In the genomic region with DNA sequence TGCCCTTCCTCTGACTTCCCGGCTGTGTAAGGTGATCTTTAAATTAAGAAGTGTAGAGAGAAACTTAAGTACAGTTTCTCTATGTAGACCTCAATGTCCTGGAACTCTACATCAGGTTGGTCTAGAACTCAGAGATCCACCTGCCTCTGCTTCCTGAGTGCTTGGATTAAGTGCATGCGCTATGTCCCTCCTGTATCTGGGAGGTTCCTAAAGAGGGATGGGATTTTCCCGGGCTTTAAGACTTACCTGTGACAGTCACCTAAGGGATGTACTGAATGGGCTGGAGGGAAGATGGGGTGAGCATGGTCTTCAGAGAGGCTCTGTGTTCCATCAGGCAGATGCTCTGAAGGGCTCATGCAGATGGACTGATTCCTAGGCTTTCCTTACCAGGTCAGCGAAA, we compare ENCODE assay signal across 8 mouse cellular contexts. TPM values are rescaled to one million over a fixed set of nuclear protein-coding genes. Genes with fewer than 3 reads are reported as not detected.
DNase-seq lines count a peak whose midpoint lies in the region; ATAC-seq and TF ChIP-seq lines count a peak whose summit lies in the region.

No protein-coding gene starts in this region.

- no peaks in the 10 kb centered on the region for H3K9me3 ChIP-seq in embryonic facial prominence, embryonic 10.5 days
- H3K9me3 ChIP-seq in intestine, embryonic 14.5 days (ENCODE audit: control insufficient read depth, low read length): no peaks in the 10 kb centered on the region
- no peaks in the 10 kb centered on the region for H3K9me3 ChIP-seq in neural tube, embryonic 12.5 days

- peaks cover 13% of the 10 kb centered on the region for H3K27me3 ChIP-seq in embryonic facial prominence, embryonic 10.5 days (replicated peaks; ENCODE audit: low read depth, poor library complexity, severe bottlenecking)
- 0 out of 2 replicates have a peak, but pooled peaks cover 3% of the 10 kb centered on the region for H3K27me3 ChIP-seq in intestine, embryonic 14.5 days (replicated peaks; ENCODE audit: control insufficient read depth, insufficient read depth, low read length)
- H3K27me3 ChIP-seq in neural tube, embryonic 12.5 days (replicated peaks): peaks cover 7% of the 10 kb centered on the region; the same call in 1 of the 2 replicates

- no peak for TF ChIP-seq CTCF in layer of hippocampus, adult 2 months (conservative IDR thresholded peaks at IDR 0.05)

- H3K4me2 ChIP-seq in intestine, embryonic 14.5 days (ENCODE audit: low read length): peak overlapping the region; percentile 90
- peak overlapping the region; percentile 85 for H3K4me2 ChIP-seq in neural tube, embryonic 12.5 days (replicated peaks)

- no peak for ATAC-seq in intestine, embryonic 14.5 days (replicated peaks; ENCODE audit: low FRiP score, low TSS enrichment, low read depth)
- ATAC-seq in neural tube, embryonic 12.5 days (ENCODE audit: low FRiP score, low read depth): no peak

- 43% methylated on average over 4 of the region's 4 CpGs for WGBS in embryonic facial prominence, embryonic 10.5 days
- 37% methylated on average over 4 of the region's 4 CpGs for WGBS in intestine, embryonic 14.5 days
- WGBS in neural tube, embryonic 12.5 days: 44% methylated on average over 4 of the region's 4 CpGs

- no peak for DNase-seq in layer of hippocampus, adult 2 months (ENCODE audit: low spot score in 2 of 2)
- DNase-seq in layer of hippocampus, adult 9-10 months (ENCODE audit: low spot score): no peak
- DNase-seq in embryonic facial prominence, embryonic 10.5 days (ENCODE audit: low spot score): no peak
- DNase-seq in intestine, embryonic 14.5 days (ENCODE audit: low spot score): no peak
- no peak for DNase-seq in thymus, postnatal 10 days (ENCODE audit: low spot score in 2 of 2)
- DNase-seq in cerebellum, postnatal 14 days: no peak
- no peak for DNase-seq in urinary bladder, postnatal 36 days (ENCODE audit: low spot score in 2 of 2)

- H3K4me3 ChIP-seq in layer of hippocampus, adult 2 months: peak overlapping the region; percentile 97
- H3K4me3 ChIP-seq in embryonic facial prominence, embryonic 10.5 days: peak overlapping the region; percentile 79
- peak overlapping the region; percentile 75 for H3K4me3 ChIP-seq in intestine, embryonic 14.5 days (ENCODE audit: low read depth, low read length)
- H3K4me3 ChIP-seq in neural tube, embryonic 12.5 days: peak overlapping the region; percentile 88

- peaks cover 26% of the 10 kb centered on the region for H3K4me1 ChIP-seq in embryonic facial prominence, embryonic 10.5 days
- H3K4me1 ChIP-seq in intestine, embryonic 14.5 days (replicated peaks; ENCODE audit: control insufficient read depth, insufficient read depth, low read length): peaks cover 7% of the 10 kb centered on the region; the same call in 1 of the 2 replicates
- H3K4me1 ChIP-seq in neural tube, embryonic 12.5 days: peaks cover 15% of the 10 kb centered on the region

- peaks cover 51% of the 10 kb centered on the region for H3K36me3 ChIP-seq in embryonic facial prominence, embryonic 10.5 days (replicated peaks)
- peaks cover 42% of the 10 kb centered on the region for H3K36me3 ChIP-seq in intestine, embryonic 14.5 days (ENCODE audit: control insufficient read depth, insufficient read depth, low read length)
- peaks cover 38% of the 10 kb centered on the region for H3K36me3 ChIP-seq in neural tube, embryonic 12.5 days

- H3K27ac ChIP-seq in layer of hippocampus, adult 2 months: peak overlapping the region; percentile 98
- peak overlapping the region; percentile 94 for H3K27ac ChIP-seq in embryonic facial prominence, embryonic 10.5 days (replicated peaks)
- H3K27ac ChIP-seq in intestine, embryonic 14.5 days (ENCODE audit: low read depth): peak overlapping the region; percentile 85; the same call in 1 of the 2 replicates
- H3K27ac ChIP-seq in neural tube, embryonic 12.5 days: no peak overlapping the region

- peak overlapping the region; percentile 97 for H3K9ac ChIP-seq in intestine, embryonic 14.5 days (ENCODE audit: low read length)
- H3K9ac ChIP-seq in neural tube, embryonic 12.5 days: peak overlapping the region; percentile 97

RNA-seq across cellular contexts. Expression of a gene that starts 1.0 kb away (rescaled TPM):
- total RNA-seq in layer of hippocampus, adult 2 months (2021): 100 to 1,000 TPM; 458 to 462 TPM
- 386 and 403 TPM in 2 replicates for polyA plus RNA-seq in embryonic facial prominence, embryonic 10.5 days (2016; fragmentation: Nextera tagmentation; extraction: Ambion mirVana)
- polyA plus RNA-seq in intestine, embryonic 14.5 days (2014; fragmentation: Nextera tagmentation; extraction: Ambion mirVana): 293 and 321 TPM in 2 replicates
- 311 and 322 TPM in 2 replicates for polyA plus RNA-seq in neural tube, embryonic 12.5 days (2016; fragmentation: Nextera tagmentation; extraction: Ambion mirVana)

RNA-seq across cellular contexts. Expression of a gene that starts 4.2 kb away (rescaled TPM):
- total RNA-seq in layer of hippocampus, adult 2 months (2021): 1 to 10 TPM; 2.6 to 2.7 TPM
- polyA plus RNA-seq in embryonic facial prominence, embryonic 10.5 days (2016; fragmentation: Nextera tagmentation; extraction: Ambion mirVana): 4.1 and 4.2 TPM in 2 replicates
- 14.5 and 24.3 TPM in 2 replicates for polyA plus RNA-seq in intestine, embryonic 14.5 days (2014; fragmentation: Nextera tagmentation; extraction: Ambion mirVana)
- polyA plus RNA-seq in neural tube, embryonic 12.5 days (2016; fragmentation: Nextera tagmentation; extraction: Ambion mirVana): 2.7 and 3.1 TPM in 2 replicates

RNA-seq across cellular contexts. Expression of a gene that starts 10.9 kb away (rescaled TPM):
- not detected for total RNA-seq in layer of hippocampus, adult 2 months (2021)
- polyA plus RNA-seq in embryonic facial prominence, embryonic 10.5 days (2016; fragmentation: Nextera tagmentation; extraction: Ambion mirVana): not detected in 2 replicates
- polyA plus RNA-seq in intestine, embryonic 14.5 days (2014; fragmentation: Nextera tagmentation; extraction: Ambion mirVana): 0.52 TPM in 1 of 2 replicates, not detected in the other
- not detected in 2 replicates for polyA plus RNA-seq in neural tube, embryonic 12.5 days (2016; fragmentation: Nextera tagmentation; extraction: Ambion mirVana)

RNA-seq across cellular contexts. Expression of a gene that starts 11.0 kb away (rescaled TPM):
- under 1 TPM; 0.25 to 0.26 TPM for total RNA-seq in layer of hippocampus, adult 2 months (2021)
- 0.15 and 0.19 TPM in 2 replicates for polyA plus RNA-seq in embryonic facial prominence, embryonic 10.5 days (2016; fragmentation: Nextera tagmentation; extraction: Ambion mirVana)
- 0.28 TPM in 1 of 2 replicates, not detected in the other for polyA plus RNA-seq in intestine, embryonic 14.5 days (2014; fragmentation: Nextera tagmentation; extraction: Ambion mirVana)
- polyA plus RNA-seq in neural tube, embryonic 12.5 days (2016; fragmentation: Nextera tagmentation; extraction: Ambion mirVana): 0.34 and 0.51 TPM in 2 replicates

RNA-seq across cellular contexts. Expression of a gene that starts 18.7 kb away (rescaled TPM):
- total RNA-seq in layer of hippocampus, adult 2 months (2021): 100 to 1,000 TPM; 106 to 108 TPM
- polyA plus RNA-seq in embryonic facial prominence, embryonic 10.5 days (2016; fragmentation: Nextera tagmentation; extraction: Ambion mirVana): 422 and 438 TPM in 2 replicates
- polyA plus RNA-seq in intestine, embryonic 14.5 days (2014; fragmentation: Nextera tagmentation; extraction: Ambion mirVana): 354 and 371 TPM in 2 replicates
- polyA plus RNA-seq in neural tube, embryonic 12.5 days (2016; fragmentation: Nextera tagmentation; extraction: Ambion mirVana): 380 and 386 TPM in 2 replicates
